Mouse (Mus musculus) adrenal gland, postnatal 14 days (tissue): ENCODE results near the gene Pdlim1. TPM values are rescaled to one million over a fixed set of nuclear protein-coding genes. Genes with fewer than 3 reads are reported as not detected.

Source experiments
- DNase-seq: peaks from one replicate; pipeline ENCODE4 v3.0.0; 2021; ENCODE audit warnings: mixed read lengths
- total RNA-seq: library from RNA; stranded (reverse); gene quantifications from 2 replicates; pipeline ENCODE4 v1.2.3, GENCODE M21; 2021

The Pdlim1 gene
- total RNA-seq, 1 experiment from 2014 or later, result 48.1 TPM

DNA sequence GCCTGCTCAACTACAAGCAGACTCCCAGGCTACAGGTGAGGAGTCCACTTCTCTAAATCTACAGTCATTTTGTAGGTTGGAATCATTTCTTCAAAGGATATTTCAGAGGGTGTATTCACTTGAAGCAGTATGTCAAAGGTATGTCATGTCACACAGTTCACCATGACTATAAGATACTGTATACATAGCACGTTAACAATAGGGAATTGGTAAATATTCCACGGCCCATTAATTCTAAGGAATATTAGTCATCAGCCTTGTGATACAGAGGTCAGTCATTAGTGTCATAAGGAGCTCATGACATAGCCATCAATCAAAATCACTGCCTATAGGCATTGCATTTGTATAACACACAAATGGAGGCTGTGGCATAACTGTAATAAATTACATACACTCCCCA, 13.1 kb upstream of the Pdlim1 start:
- DNase-seq, result no peak

DNA sequence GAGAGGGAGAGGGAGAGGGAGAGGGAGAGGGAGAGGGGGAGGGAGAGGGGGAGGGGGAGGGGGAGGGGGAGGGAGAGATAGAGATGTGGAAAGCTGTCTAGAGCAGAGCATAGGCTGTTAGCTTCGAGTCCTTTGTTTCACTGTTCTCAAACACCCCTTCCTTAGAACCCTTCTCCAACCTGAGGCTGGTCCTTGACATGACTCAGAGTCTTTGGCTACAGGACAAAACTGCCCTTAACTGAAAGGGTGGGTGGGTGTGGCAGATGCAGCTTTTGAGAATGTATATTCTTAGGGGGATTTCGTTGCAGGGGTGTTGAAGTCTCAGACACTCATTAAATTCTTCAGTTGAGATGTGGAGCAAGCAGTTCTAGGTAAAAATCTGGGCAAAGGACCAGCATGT, 11.8 kb upstream of the Pdlim1 start:
- no peak for DNase-seq

DNA sequence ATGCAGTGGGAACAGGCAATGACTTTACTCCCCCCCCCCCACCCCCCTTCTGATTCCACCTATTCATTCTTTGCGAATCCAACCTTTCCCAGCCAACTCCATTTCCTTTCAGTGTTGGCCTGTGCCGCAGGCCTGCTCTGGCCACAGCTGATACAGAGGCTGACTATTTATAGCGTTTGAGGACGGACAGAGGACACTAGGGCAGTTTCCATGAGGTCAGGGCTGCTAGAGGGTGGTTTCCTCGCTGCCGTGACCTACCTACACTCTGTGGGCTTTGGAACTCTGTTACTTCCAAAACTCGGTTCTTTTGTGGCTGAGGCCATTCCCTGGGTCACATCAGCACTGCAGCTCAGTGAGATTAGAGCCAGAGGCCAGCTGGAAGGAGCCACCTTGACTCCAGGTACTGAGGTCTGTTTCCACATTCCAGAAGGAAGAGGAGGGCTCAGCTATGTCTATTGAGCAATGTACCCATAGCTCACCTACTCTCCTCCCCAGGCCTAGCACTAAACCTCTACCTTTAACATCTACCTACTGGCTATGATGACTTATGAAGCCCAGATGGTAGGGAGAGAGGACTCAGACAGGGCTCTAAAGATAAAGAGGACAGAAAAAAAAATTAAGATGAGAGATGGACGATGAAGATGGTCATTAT, 6.9 kb upstream of the Pdlim1 start:
- no peak for DNase-seq

DNA sequence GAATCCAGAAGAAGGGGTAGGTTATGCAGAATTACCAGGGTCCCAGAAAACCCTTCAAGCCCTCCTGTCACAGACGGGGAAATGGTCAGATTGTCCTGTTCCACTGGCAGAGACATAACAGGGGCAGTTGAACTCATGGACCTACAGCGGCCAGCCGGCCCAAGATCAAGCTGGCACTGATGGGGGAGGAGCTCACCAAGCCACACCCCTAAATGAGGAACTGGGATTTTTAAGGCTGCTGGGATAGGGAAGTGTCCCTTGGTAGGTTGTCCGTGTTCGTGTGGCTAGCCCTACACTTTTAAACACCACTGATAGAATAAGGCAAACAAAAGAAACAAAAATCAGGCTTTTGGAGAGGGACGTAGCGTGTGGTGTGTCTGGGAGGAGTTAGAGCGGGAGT, 5.9 kb upstream of the Pdlim1 start:
- DNase-seq, result no peak

DNA sequence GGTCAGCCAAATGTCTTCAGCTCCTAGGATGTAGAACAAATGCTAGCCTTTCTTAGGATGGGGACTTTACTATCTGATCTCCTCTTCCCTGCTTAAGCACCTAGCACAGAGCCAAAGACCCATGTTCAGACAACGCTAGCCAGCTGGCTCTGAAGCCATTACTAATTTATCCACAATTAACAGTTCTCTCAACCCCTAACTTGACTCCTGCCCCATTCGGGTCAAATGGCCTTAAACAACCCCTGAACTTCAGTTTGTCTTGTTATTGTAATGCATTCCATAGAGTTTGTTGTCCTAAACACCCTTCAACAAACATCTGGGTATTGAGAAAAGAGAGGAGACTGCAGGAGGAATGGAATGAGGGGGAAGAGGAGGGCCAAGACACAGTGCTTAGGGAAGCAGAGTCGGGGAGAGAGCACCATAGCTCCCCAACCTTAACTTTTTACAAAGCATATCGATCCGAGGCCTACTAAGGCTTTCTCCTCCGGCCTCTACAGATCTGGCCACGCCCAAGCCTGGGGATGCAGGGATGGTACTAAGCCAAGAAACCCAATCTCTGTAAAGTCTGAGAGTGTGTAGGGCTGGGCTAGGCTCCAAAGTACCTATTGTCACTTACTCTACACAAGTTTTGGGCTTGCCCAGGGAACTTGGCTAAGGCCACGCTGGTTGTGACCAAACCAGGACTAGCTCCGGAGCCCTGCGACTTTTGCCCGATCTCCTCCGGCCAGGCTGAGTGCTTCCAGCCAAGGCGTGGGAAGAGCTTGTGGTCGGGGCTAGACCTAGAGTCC, 4.0 kb upstream of the Pdlim1 start:
- DNase-seq, result no peak

DNA sequence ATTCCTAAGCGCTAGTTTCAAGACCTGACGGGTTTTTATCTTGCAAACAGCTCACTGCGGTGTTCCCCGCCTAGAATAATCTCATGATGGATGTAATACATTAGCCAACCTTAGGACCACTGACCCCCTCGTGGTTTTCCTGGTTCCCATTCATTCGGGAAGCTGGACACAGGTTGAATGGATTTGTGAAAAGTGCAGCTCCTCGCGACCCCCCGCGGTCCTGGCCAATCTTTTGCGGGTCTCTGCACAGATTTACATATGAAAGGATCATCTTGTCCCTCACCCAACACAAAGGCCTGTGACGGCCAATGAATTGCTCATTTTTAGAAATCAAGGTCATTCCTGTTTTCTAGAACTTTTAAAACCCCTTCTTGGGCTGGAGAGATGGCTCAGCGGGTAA, 1.0 kb upstream of the Pdlim1 start:
- no peak for DNase-seq

DNA sequence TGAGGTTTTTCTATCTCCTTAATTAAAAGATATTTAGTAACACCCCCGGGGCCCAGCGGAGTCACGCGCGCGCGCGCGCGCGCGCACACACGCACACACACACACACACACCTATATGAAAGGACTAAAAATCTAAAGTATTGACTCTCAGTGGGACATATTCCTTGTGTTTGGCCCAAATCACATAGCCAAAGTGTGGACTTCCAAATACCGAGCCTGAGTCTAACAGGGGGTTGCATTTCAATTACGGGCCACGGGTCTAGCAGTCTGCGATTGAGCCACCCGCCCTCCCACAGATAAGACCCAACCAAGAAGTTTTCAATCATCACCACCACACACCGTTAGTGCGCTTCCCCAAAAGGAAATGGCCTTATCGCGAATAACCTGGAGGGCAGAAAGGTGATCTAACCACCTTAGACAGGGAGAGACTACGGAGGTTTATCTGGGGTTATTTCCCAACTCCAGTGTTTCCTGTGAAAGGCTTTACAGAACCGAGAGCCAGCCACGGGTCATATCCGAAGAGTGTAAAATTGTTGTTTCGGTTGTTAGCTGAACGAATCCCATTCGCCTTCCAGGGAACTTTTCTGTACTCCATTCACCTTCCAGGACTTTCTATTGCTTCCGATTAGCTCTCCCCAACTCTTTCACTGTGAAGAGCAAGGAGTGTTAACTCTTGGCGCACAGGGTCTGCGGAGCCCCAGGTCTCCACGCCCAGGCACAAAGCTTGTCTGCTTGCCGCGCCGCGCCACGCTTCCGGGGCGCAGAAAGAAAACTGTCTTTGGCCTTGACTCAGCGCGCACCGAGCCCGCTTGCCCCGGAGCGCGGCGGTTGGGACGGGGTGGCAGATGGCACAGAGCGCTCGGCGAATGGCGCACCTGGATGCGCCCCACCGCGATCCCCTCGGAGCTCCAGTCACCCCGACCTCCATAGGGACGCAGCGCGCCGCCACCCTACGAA, 1.0 kb downstream of the Pdlim1 start:
- DNase-seq, result peak; percentile 51

DNA sequence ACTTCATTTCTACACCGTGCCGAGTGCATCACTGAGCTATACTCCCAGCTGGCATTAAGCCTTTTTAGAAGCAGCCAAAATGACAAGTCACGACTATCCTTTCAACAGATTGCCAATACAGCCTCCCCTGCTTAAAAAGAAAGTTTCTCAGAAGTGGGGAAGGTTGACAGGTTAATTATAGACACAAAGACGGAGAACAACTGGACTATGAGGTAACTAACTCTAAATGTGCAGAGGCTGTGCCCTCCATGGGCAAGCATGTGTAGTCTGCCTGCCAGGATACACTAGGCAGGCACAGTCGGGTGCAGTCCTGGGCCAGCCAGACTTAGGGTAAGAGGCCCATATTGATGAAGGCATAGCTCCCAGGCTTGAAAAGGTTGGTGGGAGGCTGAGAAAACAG, 2.1 kb downstream of the Pdlim1 start:
- no peak for DNase-seq

DNA sequence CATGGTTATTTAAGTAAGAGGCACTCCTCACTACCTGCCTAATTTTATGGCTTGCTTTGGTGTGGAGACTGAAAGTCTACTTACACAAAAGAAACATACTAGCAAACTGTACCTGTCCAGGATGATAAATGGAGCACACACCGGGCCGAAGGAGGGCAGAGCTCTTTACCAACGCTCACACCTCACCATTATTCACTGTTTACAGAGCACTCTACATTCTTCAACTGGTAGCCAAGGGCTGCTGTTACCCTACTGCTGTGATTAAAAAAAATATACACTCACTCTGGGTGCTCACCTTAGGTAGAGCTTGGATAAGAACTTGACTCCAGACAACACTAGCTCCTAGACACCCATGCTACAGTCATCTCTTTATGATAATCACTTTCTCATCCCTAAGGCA, 3.1 kb downstream of the Pdlim1 start:
- no peak for DNase-seq

DNA sequence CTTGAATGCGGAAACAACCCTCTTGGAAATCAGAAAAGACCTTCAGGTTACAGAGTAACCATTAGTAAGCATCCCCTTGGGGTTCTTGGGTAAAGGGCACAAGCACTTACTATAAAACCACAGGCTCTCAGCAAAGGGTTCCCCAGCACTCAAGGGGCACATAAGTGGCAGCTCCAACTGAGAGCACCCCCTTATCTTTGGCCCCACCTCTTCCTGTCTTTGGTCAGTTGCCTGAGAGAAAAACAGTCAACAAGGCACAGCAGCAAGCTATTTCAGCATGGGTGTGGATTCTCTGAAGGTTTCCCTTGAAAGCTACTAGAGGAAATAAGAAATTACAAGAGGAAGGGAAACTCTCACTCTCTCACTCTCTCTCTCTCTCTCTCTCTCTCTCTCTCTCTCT, 4.3 kb downstream of the Pdlim1 start:
- no peak for DNase-seq

DNA sequence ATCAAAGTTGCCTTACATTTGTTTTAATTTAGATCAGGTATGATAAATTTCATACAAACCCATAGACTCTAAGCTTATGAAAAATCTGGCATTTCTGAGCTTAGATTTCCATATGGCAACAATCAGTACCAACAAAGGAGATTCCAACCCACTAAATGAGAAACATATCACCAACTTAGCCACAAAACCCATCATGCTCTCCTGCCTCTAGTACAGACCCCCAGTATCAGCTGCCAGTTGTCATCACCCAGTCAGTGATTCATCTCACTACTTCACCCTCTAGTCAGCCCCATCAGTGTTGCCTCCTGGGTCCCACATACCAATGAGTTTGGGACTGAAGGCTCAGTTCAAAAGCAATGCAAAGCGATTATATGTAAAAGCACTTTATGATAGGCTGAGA, 12.2 kb downstream of the Pdlim1 start:
- DNase-seq, result no peak

DNA sequence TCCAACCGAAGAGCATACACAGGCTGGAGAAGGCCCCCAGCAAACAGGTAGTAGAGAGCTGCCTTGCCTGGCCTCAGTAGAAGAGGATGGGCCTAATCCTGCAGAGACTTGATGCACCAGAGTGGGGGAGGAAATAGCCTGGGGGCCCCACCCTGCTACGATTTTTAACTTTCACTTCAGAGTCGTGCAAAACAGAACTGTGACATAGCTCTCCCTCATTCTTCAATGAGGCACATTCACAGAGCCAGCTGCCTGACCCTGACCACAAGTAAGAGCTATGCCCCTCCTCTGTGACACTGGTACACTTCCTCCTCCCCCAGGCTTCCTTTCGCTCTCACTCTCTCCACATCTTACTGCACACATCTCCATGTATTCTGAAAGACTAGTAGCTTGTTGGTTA, 14.2 kb downstream of the Pdlim1 start:
- DNase-seq, result peak; percentile 14

DNA sequence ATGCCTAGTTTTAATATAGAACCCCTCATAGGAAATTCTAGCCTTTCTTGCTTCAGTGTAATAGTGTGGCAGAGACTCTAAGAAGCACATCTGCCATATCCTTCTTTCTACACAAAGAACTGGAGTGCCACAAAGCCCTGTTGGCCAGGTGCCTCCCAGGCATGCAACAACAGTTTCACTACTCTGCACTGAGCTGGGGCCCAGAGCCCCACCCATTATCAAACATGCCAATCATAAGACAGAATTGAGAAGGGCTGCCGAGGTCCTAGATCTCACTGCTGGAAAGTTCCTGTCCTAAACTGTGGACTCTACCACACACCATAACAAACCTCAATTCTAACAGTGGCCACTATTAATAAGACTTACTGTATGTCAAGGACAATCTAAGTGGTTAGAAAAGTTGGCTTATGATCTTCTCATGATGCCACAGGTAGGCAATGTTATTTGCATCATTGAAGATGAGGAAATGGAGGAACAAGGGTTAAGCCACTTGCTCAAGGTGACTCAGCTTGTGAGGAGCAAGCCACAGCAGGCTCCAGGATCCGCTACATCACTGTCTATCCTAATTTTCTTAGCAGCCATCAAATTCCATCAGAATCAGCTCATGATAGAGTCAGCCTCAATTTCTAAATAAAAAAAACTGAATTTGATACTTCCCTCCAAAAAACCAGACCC, 15.1 kb downstream of the Pdlim1 start:
- DNase-seq, result no peak

DNA sequence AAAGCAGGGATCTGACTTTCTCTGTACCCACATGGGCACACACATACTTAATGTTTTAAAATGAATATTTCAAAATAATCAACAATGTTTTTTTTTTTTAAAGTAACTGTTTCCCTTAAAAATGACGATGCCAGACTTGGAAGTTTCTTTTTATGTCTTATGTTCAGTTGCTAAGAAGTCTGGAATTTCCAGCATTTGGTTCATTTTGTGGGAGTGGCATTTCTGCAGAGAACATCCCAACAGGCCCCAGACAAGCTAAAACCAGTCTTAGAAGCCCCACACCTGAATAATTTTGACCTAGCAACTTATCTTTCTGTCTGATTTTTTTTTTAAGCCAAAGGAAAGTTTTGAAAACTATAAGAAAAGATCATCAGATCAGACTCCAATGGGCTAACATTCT, 16.1 kb downstream of the Pdlim1 start:
- DNase-seq, result no peak

DNA sequence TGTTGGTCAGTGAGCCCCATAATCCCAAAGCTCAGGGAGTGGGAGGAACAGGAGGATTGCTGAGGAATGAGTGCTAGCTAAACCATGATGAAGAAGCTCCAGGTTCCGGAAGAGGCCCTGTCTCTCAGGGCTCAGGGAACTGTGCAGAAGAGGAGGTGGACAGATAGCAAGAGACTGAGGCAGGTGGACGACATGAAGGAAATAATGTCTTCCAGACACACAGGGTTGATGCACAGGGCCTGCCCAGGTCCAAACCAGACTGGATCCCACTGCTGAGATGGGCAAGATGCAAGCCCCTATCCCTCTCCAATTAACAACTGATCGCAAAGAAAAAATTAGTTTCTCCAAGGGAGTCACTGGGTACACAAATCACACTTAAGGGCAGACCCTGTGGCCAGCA, 16.9 kb downstream of the Pdlim1 start:
- no peak for DNase-seq

DNA sequence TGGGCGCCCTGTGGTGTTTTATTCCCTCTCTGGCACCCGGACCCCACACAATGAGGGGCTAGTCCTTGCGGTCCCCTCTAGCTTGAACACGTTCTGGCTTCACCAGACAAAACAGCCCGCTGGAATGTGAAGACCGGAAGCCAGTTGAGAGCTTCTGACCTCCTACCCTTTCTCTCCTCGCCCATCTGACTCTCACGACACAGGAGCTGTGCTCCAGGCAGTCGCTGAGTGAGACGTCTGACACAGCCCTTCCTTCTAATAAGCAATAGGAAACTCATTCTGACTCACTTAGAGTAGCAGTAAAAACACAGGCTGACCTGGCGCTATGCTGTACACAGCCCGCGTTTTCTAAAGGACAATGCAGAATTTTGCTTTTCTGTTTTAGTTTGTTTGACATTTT, 17.9 kb downstream of the Pdlim1 start:
- DNase-seq, result no peak

DNA sequence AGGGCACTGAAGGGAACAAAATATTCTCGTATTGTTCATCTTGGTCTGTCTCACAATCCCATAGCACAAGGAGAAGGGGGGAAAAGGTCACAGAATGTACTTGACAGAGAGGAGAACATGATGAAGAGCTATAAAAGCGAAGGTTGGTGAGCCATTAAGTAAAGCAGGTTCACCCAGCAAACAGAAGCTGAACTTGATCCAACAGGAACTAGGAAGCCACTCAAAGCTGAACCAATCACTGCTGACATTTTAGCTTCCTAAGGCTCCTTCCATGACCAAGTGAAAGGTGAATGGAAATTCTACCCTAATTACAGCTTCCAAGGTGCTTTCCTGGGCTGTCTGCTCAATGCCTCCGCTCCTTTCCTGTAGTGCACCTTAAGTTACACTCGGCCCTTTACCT, 20.5 kb downstream of the Pdlim1 start:
- DNase-seq, result no peak

DNA sequence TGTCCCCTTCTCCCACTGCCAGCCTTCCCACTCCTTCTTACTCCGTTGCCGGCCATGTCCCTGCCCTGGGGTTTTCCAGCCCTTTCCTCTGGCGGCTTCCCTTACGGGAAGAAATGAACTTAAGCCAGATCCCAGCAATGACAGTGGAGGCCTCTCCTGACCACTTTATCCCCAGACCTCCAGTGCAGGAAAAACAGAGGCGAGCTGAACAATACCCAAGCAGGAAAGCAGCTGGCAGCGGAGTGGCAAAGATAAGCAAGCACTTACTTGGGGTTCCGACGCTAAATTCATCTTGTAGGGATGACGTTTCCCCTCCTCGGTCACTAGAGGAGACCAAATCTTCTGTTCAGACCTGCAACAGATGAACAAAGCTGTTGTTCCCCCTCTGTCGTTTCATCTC, 22.3 kb downstream of the Pdlim1 start:
- DNase-seq, result no peak

DNA sequence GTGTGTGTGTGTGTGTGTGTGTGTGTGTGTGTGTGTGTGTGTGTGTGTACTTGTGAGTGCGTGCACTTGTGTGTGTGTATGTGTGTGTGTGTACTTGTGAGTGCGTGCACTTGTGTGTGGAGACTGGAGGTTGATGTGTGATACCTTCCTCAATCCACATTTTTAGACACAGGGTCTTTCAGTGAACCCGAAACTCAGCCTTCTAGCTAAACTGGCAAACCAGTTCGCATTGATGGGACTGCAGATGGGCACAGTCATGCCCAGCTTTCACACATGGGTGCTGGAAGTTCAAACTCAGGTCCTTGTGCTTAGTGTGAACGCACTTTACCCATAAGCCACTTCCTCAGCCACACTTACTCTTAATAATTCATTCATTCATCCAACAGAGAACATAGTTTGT, 23.2 kb downstream of the Pdlim1 start:
- DNase-seq, result no peak

DNA sequence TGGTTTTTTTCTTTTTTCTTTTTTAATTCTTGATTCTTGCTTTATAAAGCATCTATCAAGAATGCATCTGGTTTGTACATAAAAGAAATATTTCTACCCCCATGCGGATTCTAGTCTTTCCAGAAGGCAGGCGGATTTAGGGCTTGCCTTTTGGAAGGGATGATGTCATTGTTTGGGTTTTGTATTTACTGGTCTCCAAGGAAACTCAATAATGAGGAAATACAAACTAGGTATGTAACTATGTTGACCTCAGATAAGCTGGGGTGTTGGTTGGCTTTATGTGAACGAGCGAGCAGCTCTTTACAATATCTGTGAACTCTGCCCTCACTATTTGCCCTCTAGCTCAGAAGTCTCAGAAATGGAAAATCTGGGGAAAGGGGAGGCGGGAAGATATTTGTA, 24.4 kb downstream of the Pdlim1 start:
- DNase-seq, result no peak

DNA sequence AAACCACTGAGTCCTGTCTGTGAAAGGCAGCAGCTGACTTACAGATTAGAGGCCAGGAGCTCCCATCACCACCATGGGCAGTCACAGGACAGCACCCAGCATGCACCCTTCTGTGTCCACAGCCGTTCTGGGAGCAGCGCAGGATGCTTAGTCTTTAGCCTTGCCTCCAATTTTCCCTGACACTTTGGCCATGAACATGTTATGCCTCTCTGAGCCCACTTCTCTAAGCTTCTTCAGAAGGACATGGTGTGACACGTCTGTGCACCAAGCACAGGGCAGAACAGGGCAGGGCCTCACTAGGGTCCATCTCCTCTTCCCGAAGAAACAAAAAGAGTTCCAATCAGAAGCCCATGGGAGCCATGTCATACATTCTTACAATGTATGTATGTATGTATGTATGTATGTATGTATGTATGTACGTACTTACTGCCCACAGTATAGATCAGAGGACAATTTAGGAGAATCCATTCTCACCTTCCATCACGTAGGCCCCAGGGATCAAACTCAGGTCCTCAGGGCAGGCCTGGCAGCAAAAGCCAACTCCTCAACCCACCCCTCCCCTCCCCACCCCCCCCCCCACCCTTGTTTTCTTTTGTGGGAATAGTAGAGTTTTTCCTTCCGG, 24.9 kb downstream of the Pdlim1 start:
- DNase-seq, result no peak
